Mouse (Mus musculus): ENCODE measurements around the gene Dact2.

- no peak for TF ChIP-seq CTCF (IDR thresholded peaks at IDR 0.05; ENCODE audit: low read depth, low read length)
- TF ChIP-seq POLR2A (IDR thresholded peaks at IDR 0.05; ENCODE audit: borderline replicate concordance, low read depth, low read length) = no peak
Measured at GRCm38 (mm10) chr17:14183717-14184116, 20.4 kb downstream of the Dact2 start.

Measured in bone marrow macrophage, adult 2 months (primary cell).